Mouse (Mus musculus): ENCODE measurements around the gene Pnkd.

DNA sequence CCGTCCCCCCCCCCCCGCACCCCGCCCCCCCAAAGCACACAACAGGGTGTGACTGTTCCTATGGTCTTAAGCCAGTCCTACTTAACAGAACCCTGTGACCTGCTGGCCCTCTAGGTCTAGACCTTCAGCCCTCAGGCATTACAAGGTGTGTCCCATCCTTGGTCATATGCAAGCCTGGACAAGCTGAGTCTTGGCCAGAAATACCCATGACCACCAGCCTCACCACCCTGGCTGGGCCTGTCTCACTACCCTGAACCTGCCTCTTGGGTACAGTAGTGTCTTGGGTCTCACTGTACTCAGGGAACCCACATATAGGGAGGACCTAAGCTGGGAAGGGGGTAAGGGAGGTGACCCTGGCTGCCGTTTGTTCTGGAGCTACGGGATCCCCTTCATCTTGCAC is 53.3 kb downstream of the Pnkd start:
- TF ChIP-seq CTCF (IDR thresholded peaks at IDR 0.05; ENCODE audit: low read depth, low read length) (no peak), POLR2A (IDR thresholded peaks at IDR 0.05; ENCODE audit: extremely low read depth, insufficient read depth, low read length) (no peak)
